Mouse (Mus musculus): ENCODE data around the gene Olfr1394.

DNA sequence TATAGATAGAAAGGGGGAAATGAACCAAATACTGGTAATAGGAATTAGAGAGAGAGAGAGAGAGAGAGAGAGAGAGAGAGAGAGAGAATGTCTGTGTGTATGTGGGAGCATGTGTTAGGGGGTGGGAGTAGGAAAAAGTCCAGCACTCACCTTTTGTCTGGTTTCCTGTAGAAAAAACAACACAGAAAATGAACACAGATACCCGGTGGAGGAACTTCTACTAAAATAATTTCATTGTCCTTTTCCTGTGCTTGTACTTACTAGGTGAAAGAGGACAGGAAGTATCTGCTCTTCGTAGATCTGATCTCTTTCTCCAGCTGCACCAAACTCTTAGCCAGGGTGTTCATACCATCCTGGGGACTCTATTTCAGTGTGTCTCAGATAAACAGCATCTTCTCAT lies 40.0 kb upstream of the Olfr1394 start:
- no peak for TF ChIP-seq CTCF (IDR thresholded peaks at IDR 0.05)
- TF ChIP-seq POLR2A (IDR thresholded peaks at IDR 0.05; ENCODE audit: insufficient read depth, low read depth, low read length) = no peak

All from heart, adult 2 months (tissue).